Mouse (Mus musculus) intestine, embryonic 16.5 days (tissue): ENCODE data around the gene Slc13a1. TPM values are rescaled to one million over a fixed set of nuclear protein-coding genes. Genes with fewer than 3 reads are reported as not detected.

Source experiments
- ATAC-seq: fragments of 200-750 bp; cut with Nextera tagmentation; 2 replicates; pipeline ENCODE4 v1.8.0; 2017; ENCODE audit warnings: moderate TSS enrichment, moderate library complexity
- H3K27ac ChIP-seq: fragments of 300-500 bp; sonication (generic); 2 replicates; pipeline ENCODE4 v1.5.1; 2014; ENCODE audit warnings: mild to moderate bottlenecking, low read length
- H3K27me3 ChIP-seq: fragments of 300-500 bp; sonication (generic); replicated peaks from 2 replicates; pipeline ENCODE4 v1.6.1; 2014; ENCODE audit warnings: low read length, control low read depth, mixed read lengths; ENCODE audit not compliant: control insufficient read depth, insufficient read depth
- H3K36me3 ChIP-seq: fragments of 300-500 bp; sonication (generic); 2 replicates; pipeline ENCODE4 v1.6.1; 2014; ENCODE audit warnings: low read length, control low read depth; ENCODE audit not compliant: control insufficient read depth, insufficient read depth
- H3K4me1 ChIP-seq: fragments of 300-500 bp; sonication (generic); 2 replicates; pipeline ENCODE4 v1.6.1; 2014; ENCODE audit warnings: low read length, control low read depth, mixed read lengths; ENCODE audit not compliant: control insufficient read depth, insufficient read depth
- H3K4me2 ChIP-seq: fragments of 300-500 bp; sonication (generic); 2 replicates; pipeline ENCODE4 v1.6.1; 2014; ENCODE audit warnings: low read depth, low read length, control low read depth
- H3K4me3 ChIP-seq: fragments of 300-500 bp; sonication (generic); 2 replicates; pipeline ENCODE4 v1.5.1; 2014; ENCODE audit warnings: mild to moderate bottlenecking, low read length
- H3K9ac ChIP-seq: fragments of 300-500 bp; sonication (generic); 2 replicates; pipeline ENCODE4 v1.6.1; 2014; ENCODE audit warnings: low read depth, low read length
- H3K9me3 ChIP-seq: fragments of 300-500 bp; sonication (generic); 2 replicates; pipeline ENCODE4 v1.6.1; 2016; ENCODE audit warnings: low read length, control low read depth; ENCODE audit not compliant: control insufficient read depth
- WGBS: fragments of 180-500 bp; shearing (Covaris S2); extraction: QIAGEN DNeasy Blood & Tissue Kit; methylation state at CpG from one replicate; pipeline ENCODE4 v1.1.7; 2014; 5-methylcytosine and 5-hydroxymethylcytosine counted together
- polyA plus RNA-seq: library from polyadenylated mRNA; unstranded; fragments of >200 nt; fragmentation: Nextera tagmentation; extraction: Ambion mirVana; gene quantifications from 2 replicates; pipeline ENCODE4 v1.2.1, GENCODE M21; 2015

The Slc13a1 gene
- polyA plus RNA-seq, 1 experiment from 2014 or later = 0.73 TPM

- Histone ChIP-seq H3K4me1 (no peaks in the 10 kb centered on the region), H3K9me3 (no peaks in the 10 kb centered on the region), H3K36me3 (no peaks in the 10 kb centered on the region), H3K27ac (no peak overlapping the region), H3K4me2 (no peak overlapping the region), H3K27me3 (no peaks in the 10 kb centered on the region), H3K4me3 (no peak overlapping the region), H3K9ac (no peak overlapping the region)
- 60% methylated on average over 2 of the region's 2 CpGs for WGBS
- no peak for ATAC-seq
Measured at GRCm38 (mm10) chr6:24172736-24173135, 4.8 kb upstream of the Slc13a1 start.

DNA sequence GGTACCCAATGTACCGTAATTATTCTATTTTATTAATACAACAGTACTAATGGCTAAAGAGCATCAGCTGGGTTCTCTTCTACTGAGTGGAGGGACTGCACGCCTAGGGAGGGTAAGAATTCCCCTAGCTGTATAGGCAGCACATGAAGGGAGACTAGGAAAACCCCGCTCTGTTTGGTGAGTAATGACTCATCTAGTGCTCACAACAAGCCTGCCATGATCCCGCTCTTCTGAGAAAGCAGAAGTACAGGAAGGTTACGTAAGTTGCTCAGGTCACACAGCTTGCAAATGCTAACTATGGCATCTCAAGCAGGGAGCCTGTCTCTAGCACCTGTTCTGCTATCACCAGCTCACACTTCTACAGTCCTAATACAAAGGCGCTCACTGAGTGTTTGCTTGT is 1.1 kb downstream of the Slc13a1 start:
- Histone ChIP-seq H3K9me3 (no peaks in the 10 kb centered on the region), H3K4me1 (no peaks in the 10 kb centered on the region), H3K36me3 (no peaks in the 10 kb centered on the region), H3K27ac (no peak overlapping the region), H3K9ac (no peak overlapping the region), H3K4me3 (no peak overlapping the region), H3K4me2 (no peak overlapping the region), H3K27me3 (no peaks in the 10 kb centered on the region)
- WGBS = 80% methylated on average over 6 of the region's 6 CpGs
- ATAC-seq = peak; percentile 14; the same call in 1 of the 2 replicates

DNA sequence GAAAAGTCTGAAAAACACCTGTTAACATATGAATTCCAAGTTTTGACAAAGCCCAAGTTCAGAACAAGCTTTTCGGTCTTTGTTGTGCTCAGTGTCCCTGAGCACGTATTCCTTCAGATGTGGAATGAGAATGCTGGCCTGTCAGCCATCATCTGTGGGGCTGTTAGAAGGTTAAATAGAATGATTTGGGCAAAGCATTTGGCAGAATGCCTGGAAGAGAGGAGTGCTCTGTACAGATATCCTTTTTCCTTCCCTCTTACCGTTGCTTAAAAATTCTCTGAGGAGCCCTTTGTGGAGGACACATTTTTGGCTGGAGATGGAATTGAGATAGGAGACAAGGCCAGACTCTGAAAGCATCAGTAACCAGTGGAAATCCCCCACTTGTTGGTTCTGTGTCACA is 2.6 kb downstream of the Slc13a1 start:
- Histone ChIP-seq H3K9ac (no peak overlapping the region), H3K27me3 (no peaks in the 10 kb centered on the region), H3K4me2 (no peak overlapping the region), H3K4me3 (no peak overlapping the region), H3K9me3 (no peaks in the 10 kb centered on the region), H3K27ac (no peak overlapping the region), H3K36me3 (no peaks in the 10 kb centered on the region), H3K4me1 (no peaks in the 10 kb centered on the region)
- 58% methylated on average over 3 of the region's 3 CpGs for WGBS
- ATAC-seq = no peak

- no peak overlapping the region for H3K4me3 ChIP-seq
- ATAC-seq = no peak
- H3K27ac ChIP-seq = no peak overlapping the region
- H3K9ac ChIP-seq = no peak overlapping the region
- no peaks in the 10 kb centered on the region for H3K27me3 ChIP-seq
- no peak overlapping the region for H3K4me2 ChIP-seq
- WGBS = 78% methylated on average over 1 of the region's 1 CpGs
- H3K9me3 ChIP-seq = no peaks in the 10 kb centered on the region
- no peaks in the 10 kb centered on the region for H3K36me3 ChIP-seq
- H3K4me1 ChIP-seq = no peaks in the 10 kb centered on the region
Measured at GRCm38 (mm10) chr6:24159795-24160194, 8.1 kb downstream of the Slc13a1 start.

DNA sequence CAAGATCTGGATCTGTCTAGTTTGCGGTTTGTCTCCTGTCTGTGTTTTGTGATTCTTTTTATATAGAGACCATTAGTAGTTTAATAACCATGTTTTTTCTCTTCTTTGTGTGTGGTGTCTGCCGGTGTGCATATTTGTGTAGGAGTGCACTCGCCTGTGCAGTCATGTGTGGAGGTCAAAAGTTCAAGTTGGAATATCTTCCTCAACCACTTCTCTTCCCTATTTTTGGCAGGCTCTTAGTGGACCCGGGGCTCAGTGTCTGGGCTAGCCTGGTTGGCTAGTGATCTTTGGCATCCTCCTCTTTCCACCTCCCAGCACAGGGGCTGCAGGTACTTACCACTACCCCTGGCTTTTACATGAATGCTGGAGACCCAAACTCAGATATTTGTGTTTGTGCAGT is 13.0 kb downstream of the Slc13a1 start:
- no peaks in the 10 kb centered on the region for H3K27me3 ChIP-seq
- H3K36me3 ChIP-seq = no peaks in the 10 kb centered on the region
- no peak overlapping the region for H3K4me3 ChIP-seq
- H3K27ac ChIP-seq = no peak overlapping the region
- H3K9ac ChIP-seq = no peak overlapping the region
- 58% methylated on average over 4 of the region's 4 CpGs for whole genome bisulfite sequencing
- no peak for ATAC-seq
- no peak overlapping the region for H3K4me2 ChIP-seq
- H3K4me1 ChIP-seq = no peaks in the 10 kb centered on the region
- H3K9me3 ChIP-seq = no peaks in the 10 kb centered on the region

- Histone ChIP-seq H3K27ac (no peak overlapping the region), H3K27me3 (no peaks in the 10 kb centered on the region), H3K36me3 (no peaks in the 10 kb centered on the region), H3K4me2 (no peak overlapping the region), H3K4me3 (no peak overlapping the region), H3K9ac (no peak overlapping the region), H3K9me3 (no peaks in the 10 kb centered on the region), H3K4me1 (no peaks in the 10 kb centered on the region)
- 88% methylated on average over 4 of the region's 4 CpGs for WGBS
- no peak for ATAC-seq
Measured at GRCm38 (mm10) chr6:24132951-24133350, 34.9 kb downstream of the Slc13a1 start.

GRCm38 (mm10) chr6:24122632-24123031 is 45.3 kb downstream of the Slc13a1 start:
- Histone ChIP-seq H3K9me3 (no peaks in the 10 kb centered on the region), H3K27ac (no peak overlapping the region), H3K27me3 (no peaks in the 10 kb centered on the region), H3K36me3 (no peaks in the 10 kb centered on the region), H3K4me3 (no peak overlapping the region), H3K4me2 (no peak overlapping the region), H3K4me1 (no peaks in the 10 kb centered on the region), H3K9ac (no peak overlapping the region)
- ATAC-seq = no peak

DNA sequence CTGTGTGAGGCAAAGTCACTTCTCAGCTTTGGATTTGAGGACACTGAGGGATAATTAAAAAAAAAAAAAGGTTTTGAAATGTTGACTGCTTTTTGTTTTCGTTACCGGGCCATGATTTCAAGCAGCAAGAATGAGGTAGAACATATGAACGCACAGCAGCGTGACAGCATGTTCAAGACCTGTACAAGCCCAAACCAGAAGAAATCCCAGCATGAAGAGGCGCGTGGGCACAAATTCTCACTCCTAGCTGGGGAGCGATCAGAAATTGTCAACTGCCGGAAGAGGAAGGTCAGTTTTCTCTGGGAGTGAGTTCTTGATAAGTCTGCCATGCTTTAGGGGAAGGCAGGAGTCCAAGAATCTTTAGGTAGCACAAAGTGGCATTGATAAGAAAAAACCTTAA is 56.3 kb downstream of the Slc13a1 start:
- H3K36me3 ChIP-seq = no peaks in the 10 kb centered on the region

GRCm38 (mm10) chr6:24108471-24108870 is 59.4 kb downstream of the Slc13a1 start:
- Histone ChIP-seq H3K4me3 (no peak overlapping the region), H3K36me3 (no peaks in the 10 kb centered on the region), H3K4me2 (no peak overlapping the region), H3K9ac (no peak overlapping the region), H3K27ac (no peak overlapping the region), H3K27me3 (no peaks in the 10 kb centered on the region), H3K9me3 (no peaks in the 10 kb centered on the region), H3K4me1 (no peaks in the 10 kb centered on the region)
- WGBS = 95% methylated on average over 4 of the region's 4 CpGs
- ATAC-seq = no peak

More for the DNA sequence above, 56.3 kb downstream of the Slc13a1 start:
- no peak overlapping the region for H3K27ac ChIP-seq
- no peaks in the 10 kb centered on the region for H3K9me3 ChIP-seq
- H3K27me3 ChIP-seq = no peaks in the 10 kb centered on the region
- no peak overlapping the region for H3K4me3 ChIP-seq
- no peak overlapping the region for H3K9ac ChIP-seq
- no peak for ATAC-seq
- H3K4me2 ChIP-seq = no peak overlapping the region
- no peaks in the 10 kb centered on the region for H3K4me1 ChIP-seq
- 91% methylated on average over 8 of the region's 8 CpGs for WGBS

GRCm38 (mm10) chr6:24106157-24106556 is 61.7 kb downstream of the Slc13a1 start:
- H3K9ac ChIP-seq = no peak overlapping the region
- H3K27ac ChIP-seq = no peak overlapping the region
- no peaks in the 10 kb centered on the region for H3K9me3 ChIP-seq
- WGBS = 60% methylated on average over 3 of the region's 3 CpGs
- H3K4me2 ChIP-seq = no peak overlapping the region
- H3K27me3 ChIP-seq = no peaks in the 10 kb centered on the region
- no peak for ATAC-seq
- no peaks in the 10 kb centered on the region for H3K36me3 ChIP-seq
- no peak overlapping the region for H3K4me3 ChIP-seq
- no peaks in the 10 kb centered on the region for H3K4me1 ChIP-seq
